Mouse (Mus musculus): Measurements from ENCODE around the gene B3gnt2. TPM values are rescaled to one million over a fixed set of nuclear protein-coding genes. Genes with fewer than 3 reads are reported as not detected.

B3gnt2 gene
- total RNA-seq, 2 experiments from 2014 or later, result 8.3 to 28.9 TPM

GRCm38 (mm10) chr11:22821243-22821642 is 39.5 kb downstream of the B3gnt2 start:
- ATAC-seq (ENCODE audit: poor library complexity, severe bottlenecking), result no peak

GRCm38 (mm10) chr11:22818371-22818770 is 42.4 kb downstream of the B3gnt2 start:
- peak; percentile 44 for ATAC-seq (ENCODE audit: poor library complexity, severe bottlenecking)

GRCm38 (mm10) chr11:22815877-22816276 is 44.9 kb downstream of the B3gnt2 start:
- no peak for ATAC-seq (ENCODE audit: poor library complexity, severe bottlenecking)

GRCm38 (mm10) chr11:22815143-22815542 is 45.6 kb downstream of the B3gnt2 start:
- ATAC-seq (ENCODE audit: poor library complexity, severe bottlenecking), result peak; percentile 55

- ATAC-seq (ENCODE audit: poor library complexity, severe bottlenecking), result peak; percentile 73
These were observed 46.6 kb downstream of the B3gnt2 start for GRCm38 (mm10) chr11:22813921-22814704.

GRCm38 (mm10) chr11:22813427-22813826 is 47.3 kb downstream of the B3gnt2 start:
- no peak for ATAC-seq (ENCODE audit: poor library complexity, severe bottlenecking)

GRCm38 (mm10) chr11:22811413-22811812 is 49.3 kb downstream of the B3gnt2 start:
- ATAC-seq (ENCODE audit: poor library complexity, severe bottlenecking), result no peak

- ATAC-seq (ENCODE audit: poor library complexity, severe bottlenecking), result no peak; the same call in 1 of the 2 replicates
These were observed 51.2 kb downstream of the B3gnt2 start for GRCm38 (mm10) chr11:22809465-22810096.

GRCm38 (mm10) chr11:22808040-22808439 is 52.7 kb downstream of the B3gnt2 start:
- no peak for ATAC-seq (ENCODE audit: poor library complexity, severe bottlenecking)

GRCm38 (mm10) chr11:22805171-22805570 is 55.6 kb downstream of the B3gnt2 start:
- no peak for ATAC-seq (ENCODE audit: poor library complexity, severe bottlenecking)

- ATAC-seq (ENCODE audit: poor library complexity, severe bottlenecking), result peak; percentile 51
These were observed 60.8 kb downstream of the B3gnt2 start for GRCm38 (mm10) chr11:22799987-22800424.

- ATAC-seq (ENCODE audit: poor library complexity, severe bottlenecking), result no peak
These were observed 61.8 kb downstream of the B3gnt2 start for GRCm38 (mm10) chr11:22798916-22799315.

- peak; percentile 84 for ATAC-seq (ENCODE audit: poor library complexity, severe bottlenecking)
These were observed 66.0 kb downstream of the B3gnt2 start for GRCm38 (mm10) chr11:22794734-22795133.

GRCm38 (mm10) chr11:22793881-22794203 is 66.9 kb downstream of the B3gnt2 start:
- no peak for ATAC-seq (ENCODE audit: poor library complexity, severe bottlenecking)

- no peak for ATAC-seq (ENCODE audit: poor library complexity, severe bottlenecking)
These were observed 67.4 kb downstream of the B3gnt2 start for GRCm38 (mm10) chr11:22793176-22793880.

GRCm38 (mm10) chr11:22792149-22792548 is 68.6 kb downstream of the B3gnt2 start:
- ATAC-seq (ENCODE audit: poor library complexity, severe bottlenecking), result no peak

GRCm38 (mm10) chr11:22791726-22792125 is 69.0 kb downstream of the B3gnt2 start:
- no peak for ATAC-seq (ENCODE audit: poor library complexity, severe bottlenecking)

GRCm38 (mm10) chr11:22787833-22788232 is 72.9 kb downstream of the B3gnt2 start:
- peak; percentile 51; the same call in 1 of the 2 replicates for ATAC-seq (ENCODE audit: poor library complexity, severe bottlenecking)

GRCm38 (mm10) chr11:22784477-22784876 is 76.3 kb downstream of the B3gnt2 start:
- no peak for ATAC-seq (ENCODE audit: poor library complexity, severe bottlenecking)

- peak; percentile 78 for ATAC-seq (ENCODE audit: poor library complexity, severe bottlenecking)
These were observed 78.0 kb downstream of the B3gnt2 start for GRCm38 (mm10) chr11:22782705-22783124.

- no peak for ATAC-seq (ENCODE audit: poor library complexity, severe bottlenecking)
These were observed 79.6 kb downstream of the B3gnt2 start for GRCm38 (mm10) chr11:22781190-22781589.

- no peak for ATAC-seq (ENCODE audit: poor library complexity, severe bottlenecking)
These were observed 80.0 kb downstream of the B3gnt2 start for GRCm38 (mm10) chr11:22780761-22781160.
